Mouse (Mus musculus): Measurements from ENCODE around the gene Rfx3. TPM values are rescaled to one million over a fixed set of nuclear protein-coding genes. Genes with fewer than 3 reads are reported as not detected.

Gene Rfx3
- polyA plus RNA-seq, 1 experiment from 2014 or later: 16.4 TPM

DNA sequence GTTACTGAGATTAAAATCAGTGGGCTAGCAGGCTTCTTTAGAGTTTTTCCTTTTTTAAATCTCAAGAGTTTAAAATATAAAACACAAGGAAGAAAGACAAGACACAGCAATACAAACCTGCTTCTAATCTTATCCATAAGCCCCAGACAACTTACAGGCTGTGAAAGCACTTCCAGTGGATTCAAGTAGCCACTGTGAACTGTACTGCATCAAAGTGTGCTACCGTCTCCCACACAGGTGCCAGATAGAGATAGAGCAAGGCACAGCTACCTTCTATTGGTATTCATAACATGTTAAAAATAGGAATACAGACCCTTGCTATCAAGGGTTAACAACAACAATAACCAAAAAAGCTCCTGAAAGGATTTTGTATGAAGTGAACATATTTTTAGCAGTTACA is 178.5 kb downstream of the Rfx3 start:
- Histone ChIP-seq H3K36me3 (peaks cover 4% of the 10 kb centered on the region; the same call in 1 of the 2 replicates), H3K9me3 (no peaks in the 10 kb centered on the region), H3K4me1 (no peaks in the 10 kb centered on the region), H3K4me2 (no peak overlapping the region), H3K27me3 (no peaks in the 10 kb centered on the region), H3K4me3 (no peak overlapping the region), H3K9ac (no peak overlapping the region), H3K27ac (no peak overlapping the region)
- WGBS: 57% methylated on average over 1 of the region's 1 CpGs
- no peak for ATAC-seq (ENCODE audit: insufficient number of reproducible peaks, insufficient read depth, low FRiP score, low TSS enrichment, low read depth)

DNA sequence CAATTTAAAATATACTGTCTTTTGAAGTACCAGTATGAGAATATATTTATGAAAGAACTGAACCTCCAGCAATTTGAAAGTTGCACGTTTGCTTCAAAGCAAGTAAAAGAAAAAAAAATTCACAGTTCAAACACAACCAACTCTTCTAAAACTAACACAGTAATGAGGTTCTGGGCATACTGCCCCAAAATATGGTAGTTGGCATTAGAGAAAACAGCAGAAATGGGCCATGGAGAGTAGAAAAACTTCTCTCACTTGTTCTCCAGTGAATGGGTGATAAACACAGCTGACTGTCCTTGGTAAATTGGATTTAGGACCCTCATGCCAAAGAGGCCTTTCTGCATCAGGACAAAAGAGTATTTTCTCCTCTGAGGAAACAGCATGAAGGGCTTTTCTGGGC is 182.7 kb downstream of the Rfx3 start:
- peaks cover 18% of the 10 kb centered on the region for H3K36me3 ChIP-seq
- H3K4me1 ChIP-seq: no peaks in the 10 kb centered on the region
- 64% methylated on average over 1 of the region's 1 CpGs for WGBS
- no peak for ATAC-seq (ENCODE audit: insufficient number of reproducible peaks, insufficient read depth, low FRiP score, low TSS enrichment, low read depth)
- no peak overlapping the region for H3K9ac ChIP-seq
- H3K4me3 ChIP-seq: no peak overlapping the region
- H3K4me2 ChIP-seq: no peak overlapping the region
- H3K9me3 ChIP-seq: no peaks in the 10 kb centered on the region
- no peaks in the 10 kb centered on the region for H3K27me3 ChIP-seq
- H3K27ac ChIP-seq: no peak overlapping the region

DNA sequence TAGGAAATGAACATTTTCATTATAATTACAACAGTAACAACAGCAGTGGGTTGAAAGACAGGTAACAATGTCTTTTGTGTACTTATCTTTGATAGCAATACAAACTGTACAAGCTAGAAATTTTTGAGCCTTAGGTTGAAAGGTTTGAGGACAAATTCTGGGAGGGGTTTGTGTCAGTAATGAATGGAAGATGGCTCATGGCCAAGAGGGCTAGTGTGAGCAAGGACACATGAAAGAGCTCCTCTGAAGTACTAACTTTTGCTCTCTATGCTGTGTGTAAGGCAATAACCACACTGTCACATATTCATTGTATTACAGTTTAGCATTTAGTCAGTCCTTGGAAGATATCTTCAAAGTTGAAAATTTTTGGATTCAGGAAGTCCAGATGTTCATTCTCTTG is 193.3 kb downstream of the Rfx3 start:
- no peak for ATAC-seq (ENCODE audit: insufficient number of reproducible peaks, insufficient read depth, low FRiP score, low TSS enrichment, low read depth)
- Histone ChIP-seq H3K9me3 (peaks cover 1% of the 10 kb centered on the region; the same call in 1 of the 2 replicates), H3K4me3 (no peak overlapping the region), H3K27ac (no peak overlapping the region), H3K27me3 (no peaks in the 10 kb centered on the region), H3K36me3 (peaks cover 18% of the 10 kb centered on the region), H3K4me1 (no peaks in the 10 kb centered on the region), H3K4me2 (no peak overlapping the region), H3K9ac (no peak overlapping the region)

- Histone ChIP-seq H3K4me2 (no peak overlapping the region), H3K4me3 (no peak overlapping the region), H3K27me3 (no peaks in the 10 kb centered on the region), H3K27ac (no peak overlapping the region), H3K9me3 (no peaks in the 10 kb centered on the region; the same call in 1 of the 2 replicates), H3K36me3 (peaks cover 38% of the 10 kb centered on the region), H3K9ac (no peak overlapping the region), H3K4me1 (peaks cover 13% of the 10 kb centered on the region; the same call in 1 of the 2 replicates)
- no peak for ATAC-seq (ENCODE audit: insufficient number of reproducible peaks, insufficient read depth, low FRiP score, low TSS enrichment, low read depth)
- 61% methylated on average over 4 of the region's 4 CpGs for WGBS
Observed at GRCm38 (mm10) chr19:27780030-27780429, 230.9 kb downstream of the Rfx3 start.

GRCm38 (mm10) chr19:27770716-27771265 is 240.2 kb downstream of the Rfx3 start:
- ATAC-seq (ENCODE audit: insufficient number of reproducible peaks, insufficient read depth, low FRiP score, low TSS enrichment, low read depth): no peak
- Histone ChIP-seq H3K4me3 (no peak overlapping the region), H3K9ac (no peak overlapping the region), H3K27me3 (no peaks in the 10 kb centered on the region), H3K9me3 (no peaks in the 10 kb centered on the region), H3K36me3 (peaks cover 20% of the 10 kb centered on the region; the same call in 1 of the 2 replicates), H3K27ac (no peak overlapping the region), H3K4me2 (no peak overlapping the region), H3K4me1 (peaks cover 3% of the 10 kb centered on the region; the same call in 1 of the 2 replicates)
- 89% methylated on average over 8 of the region's 8 CpGs for WGBS

GRCm38 (mm10) chr19:27768444-27768843 is 242.5 kb downstream of the Rfx3 start:
- Histone ChIP-seq H3K27me3 (no peaks in the 10 kb centered on the region), H3K9ac (no peak overlapping the region), H3K9me3 (no peaks in the 10 kb centered on the region), H3K36me3 (peaks cover 30% of the 10 kb centered on the region), H3K27ac (no peak overlapping the region), H3K4me1 (no peaks in the 10 kb centered on the region), H3K4me3 (no peak overlapping the region), H3K4me2 (no peak overlapping the region)
- 73% methylated on average over 17 of the region's 17 CpGs for WGBS
- no peak for ATAC-seq (ENCODE audit: insufficient number of reproducible peaks, insufficient read depth, low FRiP score, low TSS enrichment, low read depth)

GRCm38 (mm10) chr19:27760309-27760708 is 250.7 kb downstream of the Rfx3 start:
- H3K36me3 ChIP-seq: peaks cover 13% of the 10 kb centered on the region; the same call in 1 of the 2 replicates
- H3K4me3 ChIP-seq: no peak overlapping the region
- H3K9me3 ChIP-seq: no peaks in the 10 kb centered on the region
- no peak overlapping the region for H3K9ac ChIP-seq
- H3K4me2 ChIP-seq: no peak overlapping the region
- no peak for ATAC-seq (ENCODE audit: insufficient number of reproducible peaks, insufficient read depth, low FRiP score, low TSS enrichment, low read depth)
- H3K27me3 ChIP-seq: no peaks in the 10 kb centered on the region
- H3K27ac ChIP-seq: no peak overlapping the region
- 93% methylated on average over 9 of the region's 9 CpGs for WGBS
- H3K4me1 ChIP-seq: no peaks in the 10 kb centered on the region

DNA sequence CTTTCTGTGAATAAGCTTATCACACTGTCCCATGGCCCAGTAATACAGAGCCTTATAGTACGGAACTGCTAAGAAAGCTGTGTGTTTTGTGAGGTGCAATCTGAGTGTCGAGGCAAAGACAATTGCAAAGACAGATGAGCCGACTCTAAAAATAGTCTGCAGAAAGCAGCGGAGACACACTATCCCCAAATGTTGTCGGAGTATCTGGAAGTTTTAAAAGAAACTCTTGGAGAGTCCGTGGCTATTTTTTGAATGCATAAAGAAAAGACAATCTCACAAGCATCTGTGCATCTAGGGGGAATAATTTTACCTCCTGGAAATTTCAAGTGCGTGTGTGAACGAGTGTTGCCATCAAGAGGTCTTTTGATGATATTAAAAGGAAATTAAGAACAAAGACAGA is 251.6 kb downstream of the Rfx3 start:
- H3K36me3 ChIP-seq: 0 out of 2 replicates have a peak, but pooled peaks cover 6% of the 10 kb centered on the region
- 77% methylated on average over 8 of the region's 8 CpGs for WGBS
- no peak overlapping the region for H3K4me2 ChIP-seq
- H3K9ac ChIP-seq: no peak overlapping the region
- no peaks in the 10 kb centered on the region for H3K27me3 ChIP-seq
- H3K27ac ChIP-seq: no peak overlapping the region
- no peaks in the 10 kb centered on the region for H3K4me1 ChIP-seq
- no peak overlapping the region for H3K4me3 ChIP-seq
- no peak for ATAC-seq (ENCODE audit: insufficient number of reproducible peaks, insufficient read depth, low FRiP score, low TSS enrichment, low read depth)
- H3K9me3 ChIP-seq: no peaks in the 10 kb centered on the region

DNA sequence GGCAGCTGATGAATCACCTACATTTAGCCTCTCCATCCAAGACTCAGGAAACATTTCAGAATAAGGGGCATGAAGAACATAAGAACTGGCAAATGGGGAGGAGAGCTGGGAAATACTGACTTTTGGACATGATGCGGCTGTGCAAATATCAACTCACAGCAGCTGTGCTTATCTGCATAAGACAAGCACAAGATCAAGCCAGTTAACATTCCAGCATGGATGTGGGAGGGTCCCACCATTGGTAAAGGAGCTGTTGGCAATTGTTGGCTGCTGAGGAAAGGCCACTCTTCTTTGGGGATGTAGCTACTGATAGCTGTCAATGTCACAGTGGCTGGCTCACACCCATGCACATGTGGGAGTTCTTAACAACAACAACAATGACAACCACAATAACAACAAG is 263.7 kb downstream of the Rfx3 start:
- Histone ChIP-seq H3K27me3 (no peaks in the 10 kb centered on the region), H3K36me3 (no peaks in the 10 kb centered on the region), H3K4me1 (no peaks in the 10 kb centered on the region), H3K4me3 (no peak overlapping the region), H3K9ac (no peak overlapping the region), H3K9me3 (no peaks in the 10 kb centered on the region), H3K4me2 (no peak overlapping the region), H3K27ac (no peak overlapping the region)
- 95% methylated on average over 1 of the region's 1 CpGs for WGBS
- ATAC-seq (ENCODE audit: insufficient number of reproducible peaks, insufficient read depth, low FRiP score, low TSS enrichment, low read depth): no peak

DNA sequence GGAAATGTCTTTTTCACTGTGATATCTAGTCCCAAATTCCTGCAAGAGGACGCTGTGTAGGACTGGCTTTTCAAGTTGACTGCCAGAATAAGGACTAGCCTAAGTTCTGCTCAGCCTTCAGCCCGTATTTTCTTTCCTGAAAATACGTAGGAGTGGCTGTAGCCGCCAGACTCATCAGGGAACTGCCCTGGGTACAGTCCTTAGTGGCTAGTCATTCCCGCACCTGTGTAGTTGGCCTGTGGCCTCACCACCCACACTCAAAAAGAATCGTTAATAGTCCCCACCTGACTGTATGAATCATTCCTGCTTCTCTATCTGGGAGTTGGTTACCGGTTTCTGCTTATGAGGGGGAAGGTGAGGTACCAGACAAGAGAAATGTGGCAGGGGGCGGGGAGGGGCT is 272.1 kb downstream of the Rfx3 start:
- 74% methylated on average over 8 of the region's 8 CpGs for WGBS

GRCm38 (mm10) chr19:27736571-27736970 is 274.4 kb downstream of the Rfx3 start:
- 52% methylated on average over 2 of the region's 2 CpGs for WGBS
- Histone ChIP-seq H3K27ac (no peak overlapping the region), H3K9ac (no peak overlapping the region), H3K4me3 (no peak overlapping the region), H3K36me3 (no peaks in the 10 kb centered on the region), H3K4me2 (no peak overlapping the region), H3K9me3 (no peaks in the 10 kb centered on the region), H3K27me3 (no peaks in the 10 kb centered on the region), H3K4me1 (peaks cover 7% of the 10 kb centered on the region; the same call in 1 of the 2 replicates)
- ATAC-seq (ENCODE audit: insufficient number of reproducible peaks, insufficient read depth, low FRiP score, low TSS enrichment, low read depth): no peak

More for the DNA sequence above, 272.1 kb downstream of the Rfx3 start:
- H3K4me1 ChIP-seq: peaks cover 7% of the 10 kb centered on the region; the same call in 1 of the 2 replicates
- no peak overlapping the region for H3K4me2 ChIP-seq
- H3K27ac ChIP-seq: no peak overlapping the region
- H3K27me3 ChIP-seq: no peaks in the 10 kb centered on the region
- no peaks in the 10 kb centered on the region for H3K36me3 ChIP-seq
- no peak overlapping the region for H3K9ac ChIP-seq
- 0 out of 2 replicates have a peak, but pooled peaks cover 3% of the 10 kb centered on the region for H3K9me3 ChIP-seq
- ATAC-seq (ENCODE audit: insufficient number of reproducible peaks, insufficient read depth, low FRiP score, low TSS enrichment, low read depth): no peak
- no peak overlapping the region for H3K4me3 ChIP-seq

DNA sequence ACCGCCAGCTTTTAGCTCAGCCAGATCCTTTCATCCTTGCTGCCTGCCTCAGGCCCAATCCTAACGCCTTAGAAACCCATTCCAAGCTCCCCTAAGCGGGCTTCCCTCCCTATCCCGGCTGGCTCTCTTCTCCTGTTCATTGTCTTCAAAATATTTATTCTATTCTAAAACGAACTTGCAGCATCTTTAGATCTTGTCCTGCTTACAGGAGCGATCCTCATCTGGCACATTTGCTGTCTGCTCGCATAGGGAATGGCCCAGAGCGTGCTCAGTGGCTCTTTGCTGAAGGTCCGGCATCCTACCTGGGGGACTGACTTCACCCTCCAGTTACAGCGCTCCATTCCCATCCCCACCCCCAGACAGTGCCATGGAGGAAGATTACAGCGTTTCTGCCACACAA is 292.0 kb downstream of the Rfx3 start:
- Histone ChIP-seq H3K9ac (no peak overlapping the region), H3K27ac (no peak overlapping the region), H3K4me3 (no peak overlapping the region), H3K9me3 (no peaks in the 10 kb centered on the region), H3K27me3 (no peaks in the 10 kb centered on the region), H3K4me2 (no peak overlapping the region), H3K4me1 (no peaks in the 10 kb centered on the region), H3K36me3 (no peaks in the 10 kb centered on the region)
- ATAC-seq (ENCODE audit: insufficient number of reproducible peaks, insufficient read depth, low FRiP score, low TSS enrichment, low read depth): no peak
- WGBS: 75% methylated on average over 11 of the region's 11 CpGs
